Mouse (Mus musculus) hindbrain, embryonic 13.5 days (tissue): ENCODE data around the gene Rad51b. TPM values are rescaled to one million over a fixed set of nuclear protein-coding genes. Genes with fewer than 3 reads are reported as not detected.
A peak's percentile ranks its signal among the peaks of the same experiment; 100 is the strongest.

Source experiments
- ATAC-seq: fragments of 200-750 bp; cut with Nextera tagmentation; 2 replicates; pipeline ENCODE4 v1.8.0; 2017; ENCODE audit warnings: moderate TSS enrichment; ENCODE audit not compliant: low FRiP score
- H3K27ac ChIP-seq: fragments of 300-500 bp; sonication (generic); 2 replicates; pipeline ENCODE4 v1.5.1; 2015; ENCODE audit warnings: inconsistent platforms, mild to moderate bottlenecking, moderate library complexity
- H3K27me3 ChIP-seq: fragments of 300-500 bp; sonication (generic); 2 replicates; pipeline ENCODE4 v1.6.1; 2015; ENCODE audit warnings: mild to moderate bottlenecking, inconsistent platforms
- H3K36me3 ChIP-seq: fragments of 300-500 bp; sonication (generic); 2 replicates; pipeline ENCODE4 v1.6.1; 2015; ENCODE audit warnings: mild to moderate bottlenecking, inconsistent platforms
- H3K4me1 ChIP-seq: fragments of 300-500 bp; sonication (generic); replicated peaks from 2 replicates; pipeline ENCODE4 v1.6.1; 2015; ENCODE audit warnings: inconsistent platforms
- H3K4me2 ChIP-seq: fragments of 300-500 bp; sonication (generic); 2 replicates; pipeline ENCODE4 v1.6.1; 2015; ENCODE audit warnings: inconsistent platforms, mild to moderate bottlenecking, moderate library complexity
- H3K4me3 ChIP-seq: fragments of 300-500 bp; sonication (generic); 2 replicates; pipeline ENCODE4 v1.5.1; 2015; ENCODE audit warnings: mild to moderate bottlenecking, inconsistent platforms
- H3K9ac ChIP-seq: fragments of 300-500 bp; sonication (generic); 2 replicates; pipeline ENCODE4 v1.6.1; 2015; ENCODE audit warnings: mild to moderate bottlenecking, inconsistent platforms
- H3K9me3 ChIP-seq: fragments of 300-500 bp; sonication (generic); 2 replicates; pipeline ENCODE4 v1.6.1; 2016; ENCODE audit warnings: inconsistent platforms
- WGBS: fragments of 180-500 bp; shearing (Covaris S2); methylation state at CpG from one replicate; pipeline ENCODE4 v1.1.7; 2015; 5-methylcytosine and 5-hydroxymethylcytosine counted together
- polyA plus RNA-seq: library from polyadenylated mRNA; unstranded; fragments of >200 nt; fragmentation: Nextera tagmentation; extraction: Ambion mirVana; gene quantifications from 2 replicates; pipeline ENCODE4 v1.2.1, GENCODE M21; 2015

Rad51b gene
- polyA plus RNA-seq, 1 experiment from 2014 or later, result 2.4 TPM

GRCm38 (mm10) chr12:79648812-79649700 is 352.0 kb downstream of the Rad51b start:
- Histone ChIP-seq H3K9me3 (no peaks in the 10 kb centered on the region), H3K27me3 (no peaks in the 10 kb centered on the region), H3K4me2 (no peak overlapping the region), H3K36me3 (no peaks in the 10 kb centered on the region), H3K27ac (no peak overlapping the region), H3K4me3 (no peak overlapping the region), H3K9ac (no peak overlapping the region), H3K4me1 (peaks cover 5% of the 10 kb centered on the region; the same call in 1 of the 2 replicates)
- WGBS, result 43% methylated on average over 7 of the region's 7 CpGs
- no peak for ATAC-seq

GRCm38 (mm10) chr12:79649796-79650195 is 352.7 kb downstream of the Rad51b start:
- H3K4me2 ChIP-seq, result no peak overlapping the region
- no peak overlapping the region for H3K27ac ChIP-seq
- no peaks in the 10 kb centered on the region for H3K36me3 ChIP-seq
- H3K9me3 ChIP-seq, result no peaks in the 10 kb centered on the region
- ATAC-seq, result no peak
- H3K4me1 ChIP-seq, result peaks cover 5% of the 10 kb centered on the region; the same call in 1 of the 2 replicates
- H3K27me3 ChIP-seq, result no peaks in the 10 kb centered on the region
- H3K9ac ChIP-seq, result no peak overlapping the region
- no peak overlapping the region for H3K4me3 ChIP-seq

GRCm38 (mm10) chr12:79655138-79655537 is 358.1 kb downstream of the Rad51b start:
- Histone ChIP-seq H3K4me1 (no peaks in the 10 kb centered on the region), H3K36me3 (no peaks in the 10 kb centered on the region), H3K27ac (no peak overlapping the region), H3K27me3 (no peaks in the 10 kb centered on the region), H3K9me3 (no peaks in the 10 kb centered on the region), H3K9ac (no peak overlapping the region), H3K4me2 (no peak overlapping the region), H3K4me3 (no peak overlapping the region)
- ATAC-seq, result no peak
- 97% methylated on average over 5 of the region's 5 CpGs for WGBS

GRCm38 (mm10) chr12:79658861-79659260 is 361.8 kb downstream of the Rad51b start:
- Histone ChIP-seq H3K4me3 (no peak overlapping the region), H3K9me3 (no peaks in the 10 kb centered on the region), H3K4me1 (peaks cover 10% of the 10 kb centered on the region), H3K9ac (no peak overlapping the region), H3K4me2 (no peak overlapping the region), H3K27me3 (no peaks in the 10 kb centered on the region), H3K36me3 (no peaks in the 10 kb centered on the region), H3K27ac (no peak overlapping the region)
- no peak for ATAC-seq
- WGBS, result 90% methylated on average over 3 of the region's 3 CpGs

GRCm38 (mm10) chr12:79661270-79661669 is 364.2 kb downstream of the Rad51b start:
- H3K36me3 ChIP-seq, result no peaks in the 10 kb centered on the region
- H3K4me2 ChIP-seq, result no peak overlapping the region
- H3K4me1 ChIP-seq, result peaks cover 10% of the 10 kb centered on the region
- no peak overlapping the region for H3K4me3 ChIP-seq
- no peaks in the 10 kb centered on the region for H3K9me3 ChIP-seq
- 14% methylated on average over 2 of the region's 2 CpGs for WGBS
- no peak for ATAC-seq
- H3K27ac ChIP-seq, result peak overlapping the region; percentile 30
- no peaks in the 10 kb centered on the region for H3K27me3 ChIP-seq
- no peak overlapping the region; the same call in 1 of the 2 replicates for H3K9ac ChIP-seq

GRCm38 (mm10) chr12:79663131-79663892 is 366.2 kb downstream of the Rad51b start:
- Histone ChIP-seq H3K4me1 (peaks cover 10% of the 10 kb centered on the region), H3K9ac (no peak overlapping the region), H3K9me3 (0 out of 2 replicates have a peak, but pooled peaks cover 3% of the 10 kb centered on the region), H3K4me3 (no peak overlapping the region), H3K27me3 (no peaks in the 10 kb centered on the region), H3K36me3 (no peaks in the 10 kb centered on the region), H3K27ac (no peak overlapping the region), H3K4me2 (no peak overlapping the region)
- ATAC-seq, result no peak
- 77% methylated on average over 10 of the region's 10 CpGs for WGBS

- H3K4me3 ChIP-seq, result no peak overlapping the region
- 76% methylated on average over 7 of the region's 7 CpGs for WGBS
- H3K27me3 ChIP-seq, result no peaks in the 10 kb centered on the region
- H3K27ac ChIP-seq, result no peak overlapping the region
- H3K4me2 ChIP-seq, result no peak overlapping the region
- 0 out of 2 replicates have a peak, but pooled peaks cover 3% of the 10 kb centered on the region for H3K9me3 ChIP-seq
- no peaks in the 10 kb centered on the region for H3K36me3 ChIP-seq
- H3K9ac ChIP-seq, result no peak overlapping the region
- peaks cover 10% of the 10 kb centered on the region for H3K4me1 ChIP-seq
- no peak for ATAC-seq
Observed at GRCm38 (mm10) chr12:79663893-79664574, 367.0 kb downstream of the Rad51b start.

GRCm38 (mm10) chr12:79674846-79675439 is 377.9 kb downstream of the Rad51b start:
- no peak overlapping the region for H3K4me2 ChIP-seq

GRCm38 (mm10) chr12:79675440-79676176 is 378.5 kb downstream of the Rad51b start:
- Histone ChIP-seq H3K4me2 (no peak overlapping the region), H3K36me3 (no peaks in the 10 kb centered on the region), H3K9ac (no peak overlapping the region), H3K27ac (no peak overlapping the region), H3K27me3 (no peaks in the 10 kb centered on the region), H3K9me3 (no peaks in the 10 kb centered on the region), H3K4me1 (peaks cover 6% of the 10 kb centered on the region; the same call in 1 of the 2 replicates), H3K4me3 (no peak overlapping the region)
- 81% methylated on average over 13 of the region's 13 CpGs for WGBS
- ATAC-seq, result no peak

More at GRCm38 (mm10) chr12:79674846-79675439, 377.9 kb downstream of the Rad51b start:
- Histone ChIP-seq H3K36me3 (no peaks in the 10 kb centered on the region), H3K27me3 (no peaks in the 10 kb centered on the region), H3K4me3 (no peak overlapping the region), H3K9me3 (no peaks in the 10 kb centered on the region), H3K27ac (no peak overlapping the region), H3K4me1 (0 out of 2 replicates have a peak, but pooled peaks cover under 1% of the 10 kb centered on the region), H3K9ac (no peak overlapping the region)
- 82% methylated on average over 11 of the region's 11 CpGs for WGBS
- no peak for ATAC-seq

- peaks cover 12% of the 10 kb centered on the region; the same call in 1 of the 2 replicates for H3K4me1 ChIP-seq
- no peak for ATAC-seq
- H3K9ac ChIP-seq, result no peak overlapping the region
- no peak overlapping the region for H3K27ac ChIP-seq
- H3K36me3 ChIP-seq, result no peaks in the 10 kb centered on the region
- WGBS, result 93% methylated on average over 6 of the region's 6 CpGs
- H3K4me3 ChIP-seq, result no peak overlapping the region
- no peaks in the 10 kb centered on the region for H3K27me3 ChIP-seq
- H3K4me2 ChIP-seq, result no peak overlapping the region
- no peaks in the 10 kb centered on the region for H3K9me3 ChIP-seq
Observed at GRCm38 (mm10) chr12:79676251-79676650, 379.2 kb downstream of the Rad51b start.

- Histone ChIP-seq H3K4me3 (no peak overlapping the region), H3K27ac (no peak overlapping the region), H3K9me3 (no peaks in the 10 kb centered on the region), H3K36me3 (no peaks in the 10 kb centered on the region), H3K4me2 (no peak overlapping the region), H3K4me1 (peaks cover 12% of the 10 kb centered on the region; the same call in 1 of the 2 replicates), H3K9ac (no peak overlapping the region), H3K27me3 (no peaks in the 10 kb centered on the region)
- 83% methylated on average over 5 of the region's 5 CpGs for WGBS
- no peak for ATAC-seq
Observed at GRCm38 (mm10) chr12:79676896-79677295, 379.8 kb downstream of the Rad51b start.
